Comparison of ENCODE assay signal across 28 mouse cellular contexts in genomic region chr11:82471076-82471475, GRCm38 (mm10).
"Had no signal": no experiment of that assay in that cellular context is flagged by ENCODE, and none has a peak within 500 bp of the region (broad histone marks: within the 10 kb centered on the region; RNA-seq: fewer than 3 reads in every experiment).

No protein-coding gene starts in this region.

- H3K4me2 ChIP-seq: heart, embryonic 12.5 days; hindbrain, embryonic 12.5 days; hindbrain, embryonic 14.5 days; intestine, embryonic 15.5 days; kidney, embryonic 15.5 days; limb, embryonic 13.5 days; limb, embryonic 15.5 days; liver, embryonic 12.5 days had no signal

- H3K9me3 ChIP-seq: heart, embryonic 10.5 days; heart, embryonic 12.5 days; hindbrain, embryonic 10.5 days; hindbrain, embryonic 12.5 days; intestine, embryonic 15.5 days; kidney, embryonic 15.5 days; limb, embryonic 13.5 days; limb, embryonic 15.5 days; liver, embryonic 12.5 days had no signal

- H3K4me3 ChIP-seq: gastrocnemius, adult 2 months; heart, embryonic 10.5 days; heart, embryonic 12.5 days; hindbrain, embryonic 10.5 days; hindbrain, embryonic 12.5 days; intestine, embryonic 15.5 days; kidney, embryonic 15.5 days; limb, embryonic 13.5 days; limb, embryonic 15.5 days; liver, embryonic 12.5 days had no signal

- H3K27me3 ChIP-seq: intestine, embryonic 15.5 days; limb, embryonic 13.5 days; limb, embryonic 15.5 days; liver, embryonic 12.5 days had no signal

- H3K36me3 ChIP-seq: heart, embryonic 10.5 days; heart, embryonic 12.5 days; hindbrain, embryonic 10.5 days; hindbrain, embryonic 12.5 days; intestine, embryonic 15.5 days; kidney, embryonic 15.5 days; limb, embryonic 13.5 days; limb, embryonic 15.5 days; liver, embryonic 12.5 days had no signal

- DNase-seq: gastrocnemius, adult 2 months; gastrocnemius, postnatal 10 days; gastrocnemius, postnatal 25 days; heart, adult 18-20 months; heart, postnatal 10 days; heart, postnatal 4 days; kidney, adult 18-20 months; kidney, adult 8-10 months; kidney, postnatal 14 days; kidney, postnatal 36 days; layer of hippocampus, adult 9-11 months; layer of hippocampus, postnatal 36 days; left cerebral cortex, postnatal 4 days had no signal

- H3K9ac ChIP-seq: heart, embryonic 12.5 days; hindbrain, embryonic 12.5 days; hindbrain, embryonic 14.5 days; intestine, embryonic 15.5 days; kidney, embryonic 15.5 days; limb, embryonic 13.5 days; limb, embryonic 15.5 days; liver, embryonic 12.5 days; liver, embryonic 14.5 days had no signal

- ATAC-seq: hindbrain, embryonic 16.5 days; inflammation-experienced regulatory T-cells, adult 6 months; intestine, embryonic 15.5 days; intestine, postnatal 0 days; liver, embryonic 12.5 days had no signal

- H3K4me1 ChIP-seq: heart, embryonic 10.5 days; heart, embryonic 12.5 days; intestine, embryonic 15.5 days; liver, embryonic 12.5 days had no signal

- H3K27ac ChIP-seq: gastrocnemius, adult 2 months; heart, embryonic 10.5 days; hindbrain, embryonic 10.5 days; hindbrain, embryonic 12.5 days; hindbrain, embryonic 14.5 days; intestine, embryonic 15.5 days; kidney, embryonic 15.5 days; kidney, postnatal 0 days; limb, embryonic 13.5 days; limb, embryonic 15.5 days; liver, embryonic 12.5 days; liver, embryonic 14.5 days had no signal
